Mouse (Mus musculus) myocyte (in vitro differentiated cells): ENCODE measurements around the gene Cstad.

Experiments
- CEBPB ChIP-seq: IDR thresholded peaks from 2 replicates; pipeline ENCODE4 v1.6.1; 2011; ENCODE audit warnings: mild to moderate bottlenecking, moderate library complexity; ENCODE audit not compliant: poor library complexity, insufficient read depth, severe bottlenecking
- E2F4 ChIP-seq: IDR thresholded peaks from one replicate; pipeline ENCODE4 v1.6.1; 2011; ENCODE audit warnings: mild to moderate bottlenecking, control low read depth, moderate library complexity; ENCODE audit not compliant: insufficient read depth
- MAX ChIP-seq: IDR thresholded peaks from one replicate; pipeline ENCODE4 v1.6.1; 2011; ENCODE audit warnings: low read depth, mild to moderate bottlenecking, control low read depth
- MYOD1 ChIP-seq, 3 experiments: IDR thresholded peaks; one replicate each; pipeline ENCODE4 v1.6.1; 2011; ENCODE audit warnings: control low read depth in 2 of 3, low read depth in 2 of 3, mild to moderate bottlenecking in 2 of 3, moderate library complexity in 1 of 3; ENCODE audit not compliant: insufficient read length in 2 of 3, control insufficient read depth in 1 of 3
- MYOG ChIP-seq, 3 experiments: IDR thresholded peaks; one replicate each; pipeline ENCODE4 v1.6.1; 2011; ENCODE audit warnings: control low read depth in 2 of 3, low read depth in 2 of 3, mild to moderate bottlenecking in 2 of 3; ENCODE audit not compliant: insufficient read length in 2 of 3, control insufficient read depth in 1 of 3, insufficient read depth in 1 of 3
- POLR2A ChIP-seq: IDR thresholded peaks from one replicate; pipeline ENCODE4 v1.6.1; 2011; ENCODE audit warnings: low read depth, mild to moderate bottlenecking, control low read depth, moderate library complexity; ENCODE audit not compliant: insufficient read length
- POLR2AphosphoS2 ChIP-seq: IDR thresholded peaks from one replicate; pipeline ENCODE4 v1.6.1; 2011; ENCODE audit warnings: low read depth, control low read depth; ENCODE audit not compliant: insufficient read length
- REST ChIP-seq: IDR thresholded peaks from one replicate; pipeline ENCODE4 v1.6.1; 2011; ENCODE audit warnings: mild to moderate bottlenecking, control low read depth, moderate library complexity; ENCODE audit not compliant: insufficient read depth, insufficient read length
- SRF ChIP-seq: IDR thresholded peaks from one replicate; pipeline ENCODE4 v1.6.1; 2011; ENCODE audit warnings: low read depth; ENCODE audit not compliant: control insufficient read depth, insufficient read length
- TCF3 ChIP-seq: IDR thresholded peaks from one replicate; pipeline ENCODE4 v1.6.1; 2011; ENCODE audit warnings: low read depth, control low read depth; ENCODE audit not compliant: insufficient read length
- USF1 ChIP-seq: IDR thresholded peaks from one replicate; pipeline ENCODE4 v1.6.1; 2011; ENCODE audit warnings: low read depth, mild to moderate bottlenecking, control low read depth, moderate library complexity

- TF ChIP-seq POLR2A (no peak), CEBPB (no peak), USF1 (no peak), POLR2AphosphoS2 (no peak), SRF (no peak), MAX (no peak), E2F4 (no peak), REST (no peak), MYOG (IDR thresholded peaks at IDR 0.05; ENCODE audit: control insufficient read depth in 1 of 3, insufficient read depth in 1 of 3, insufficient read length in 2 of 3, low read depth in 2 of 3) (no peak), MYOD1 (IDR thresholded peaks at IDR 0.05; ENCODE audit: control insufficient read depth in 1 of 3, insufficient read length in 2 of 3, low read depth in 2 of 3) (no peak), TCF3 (no peak)
Measured at GRCm38 (mm10) chr2:30573522-30573921, 21.3 kb upstream of the Cstad start.
